8 mouse cellular contexts compared by ENCODE assay signal in the genomic region with DNA sequence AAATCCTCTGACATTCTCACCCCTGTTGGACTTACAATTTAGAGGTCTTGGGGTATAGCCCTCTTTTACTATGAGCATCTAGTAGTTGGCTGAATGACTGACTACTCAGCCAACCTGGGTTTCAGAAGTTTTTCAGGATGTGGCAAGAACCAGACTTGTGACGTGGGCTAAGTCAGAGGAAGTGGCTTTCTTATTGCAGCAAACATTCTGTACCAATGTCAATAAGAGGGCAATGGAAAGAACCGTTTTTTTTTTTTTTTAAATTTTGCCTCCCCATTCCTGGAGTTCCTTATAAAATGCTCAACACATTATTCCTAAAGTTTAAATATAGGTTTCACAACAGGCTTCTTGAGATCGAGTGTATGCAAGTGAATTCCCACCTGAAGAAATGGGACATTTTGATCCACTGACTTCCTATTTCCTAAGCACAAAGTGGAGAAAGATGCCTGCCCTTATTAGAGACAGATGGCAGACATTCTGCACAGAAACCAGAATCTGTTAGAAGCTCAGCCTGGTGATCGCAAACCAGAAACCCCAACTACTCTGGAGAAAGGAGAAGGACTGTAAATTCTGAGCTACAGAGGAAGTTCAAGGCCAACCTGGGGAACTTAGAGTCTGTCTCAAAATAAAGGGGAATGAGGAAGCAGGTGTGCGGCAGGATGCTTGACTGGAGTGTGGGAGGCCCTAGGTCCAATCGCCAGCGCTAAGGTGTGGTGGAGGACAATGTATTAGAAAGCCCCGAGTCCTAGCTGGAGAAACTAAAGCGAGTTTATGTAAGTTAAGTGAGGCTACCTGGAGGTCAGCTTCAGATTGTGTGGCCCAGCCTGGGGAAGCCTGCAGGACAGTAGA. TPM values are rescaled to one million over a fixed set of nuclear protein-coding genes. Genes with fewer than 3 reads are reported as not detected.
DNase-seq lines count a peak whose midpoint lies in the region; ATAC-seq and TF ChIP-seq lines count a peak whose summit lies in the region.

No protein-coding gene starts in this region.

- H3K9ac ChIP-seq in forebrain, embryonic 16.5 days (replicated peaks; ENCODE audit: low read depth, low read length), result peak overlapping the region; percentile 76
- H3K9ac ChIP-seq in liver, embryonic 16.5 days (ENCODE audit: low read depth, low read length), result no peak overlapping the region

- peaks cover 16% of the 10 kb centered on the region for H3K36me3 ChIP-seq in erythroblast, embryonic 14.5 days (ENCODE audit: control insufficient read depth)
- H3K36me3 ChIP-seq in E14TG2a.4 (ENCODE audit: insufficient read depth, low read length), result peaks cover 28% of the 10 kb centered on the region
- no peaks in the 10 kb centered on the region for H3K36me3 ChIP-seq in forebrain, embryonic 16.5 days (ENCODE audit: control insufficient read depth, insufficient read depth)
- H3K36me3 ChIP-seq in liver, embryonic 16.5 days (ENCODE audit: control insufficient read depth, insufficient read depth), result no peaks in the 10 kb centered on the region
- H3K36me3 ChIP-seq in small intestine, adult 2 months (ENCODE audit: control insufficient read depth, insufficient read depth, low read length), result peaks cover 3% of the 10 kb centered on the region; the same call in 1 of the 2 replicates

- ATAC-seq in erythroblast, adult 5-6 weeks (replicated peaks; ENCODE audit: low FRiP score, poor library complexity, severe bottlenecking), result no peak
- no peak; the same call in 1 of the 2 replicates for ATAC-seq in forebrain, embryonic 16.5 days
- no peak; the same call in 1 of the 2 replicates for ATAC-seq in liver, embryonic 16.5 days (ENCODE audit: low read depth)

- 70% methylated on average over 9 of the region's 9 CpGs for WGBS in forebrain, embryonic 16.5 days
- 22% methylated on average over 9 of the region's 9 CpGs for WGBS in liver, embryonic 16.5 days (ENCODE audit: insufficient replicate concordance)
- WGBS in small intestine, adult 2 months, result 37% methylated on average over 9 of the region's 9 CpGs

- DNase-seq in layer of hippocampus, adult 11-12 months (ENCODE audit: low spot score), result no peak
- DNase-seq in right cerebral cortex, postnatal 36 days (ENCODE audit: low spot score in 2 of 2), result no peak

- peaks cover 96% of the 10 kb centered on the region for H3K4me1 ChIP-seq in erythroblast, embryonic 14.5 days (ENCODE audit: control insufficient read depth)
- H3K4me1 ChIP-seq in E14TG2a.4 (replicated peaks; ENCODE audit: low read depth, low read length), result peaks cover 90% of the 10 kb centered on the region
- peaks cover 25% of the 10 kb centered on the region for H3K4me1 ChIP-seq in forebrain, embryonic 16.5 days (replicated peaks; ENCODE audit: control insufficient read depth, insufficient read depth, low read length)
- H3K4me1 ChIP-seq in liver, embryonic 16.5 days (ENCODE audit: control insufficient read depth, low read depth, low read length), result peaks cover 71% of the 10 kb centered on the region
- peaks cover 22% of the 10 kb centered on the region; the same call in 1 of the 2 replicates for H3K4me1 ChIP-seq in small intestine, adult 2 months (ENCODE audit: control insufficient read depth, insufficient read depth, insufficient read length, low read length)

- H3K27ac ChIP-seq in forebrain, embryonic 16.5 days (ENCODE audit: low read length), result no peak overlapping the region
- peak overlapping the region; percentile 69 for H3K27ac ChIP-seq in liver, embryonic 16.5 days (ENCODE audit: low read length)
- H3K27ac ChIP-seq in small intestine, adult 2 months (ENCODE audit: insufficient read depth, low read depth, low read length), result peak overlapping the region; percentile 70

- H3K27me3 ChIP-seq in erythroblast, embryonic 14.5 days (ENCODE audit: control insufficient read depth), result no peaks in the 10 kb centered on the region
- peaks cover 15% of the 10 kb centered on the region for H3K27me3 ChIP-seq in E14TG2a.4 (ENCODE audit: insufficient read depth, low read length)
- no peaks in the 10 kb centered on the region; the same call in 1 of the 2 replicates for H3K27me3 ChIP-seq in forebrain, embryonic 16.5 days (replicated peaks; ENCODE audit: control insufficient read depth, insufficient read depth, low read length)
- no peaks in the 10 kb centered on the region for H3K27me3 ChIP-seq in liver, embryonic 16.5 days (ENCODE audit: control insufficient read depth, insufficient read depth, low read depth, low read length)
- H3K27me3 ChIP-seq in small intestine, adult 2 months (ENCODE audit: control insufficient read depth, insufficient read depth, low read length), result no peaks in the 10 kb centered on the region

- H3K4me2 ChIP-seq in forebrain, embryonic 16.5 days (ENCODE audit: low read length), result peak overlapping the region; percentile 95
- peak overlapping the region; percentile 65 for H3K4me2 ChIP-seq in liver, embryonic 16.5 days (ENCODE audit: low read depth, low read length)

- no peak for TF ChIP-seq CTCF in E14TG2a.4 (conservative IDR thresholded peaks at IDR 0.05; ENCODE audit: low read length)
- no peak for TF ChIP-seq CTCF in small intestine, adult 2 months (IDR thresholded peaks at IDR 0.05; ENCODE audit: extremely low read depth, insufficient read length, insufficient replicate concordance, low read depth, low read length)

- H3K4me3 ChIP-seq in erythroblast, embryonic 14.5 days (replicated peaks), result peak overlapping the region; percentile 96
- H3K4me3 ChIP-seq in E14TG2a.4 (replicated peaks; ENCODE audit: low read length), result peak overlapping the region; percentile 95
- peak overlapping the region; percentile 87 for H3K4me3 ChIP-seq in forebrain, embryonic 16.5 days (replicated peaks; ENCODE audit: low read length)
- H3K4me3 ChIP-seq in liver, embryonic 16.5 days (ENCODE audit: low read depth, low read length), result peak overlapping the region; percentile 90
- H3K4me3 ChIP-seq in small intestine, adult 2 months (ENCODE audit: low read depth, low read length), result peak overlapping the region; percentile 25

- no peaks in the 10 kb centered on the region for H3K9me3 ChIP-seq in erythroblast, embryonic 14.5 days (ENCODE audit: control insufficient read depth, low read length)
- H3K9me3 ChIP-seq in E14TG2a.4 (ENCODE audit: low read length), result no peaks in the 10 kb centered on the region
- no peaks in the 10 kb centered on the region for H3K9me3 ChIP-seq in forebrain, embryonic 16.5 days (ENCODE audit: control insufficient read depth, low read length)
- no peaks in the 10 kb centered on the region for H3K9me3 ChIP-seq in liver, embryonic 16.5 days (replicated peaks; ENCODE audit: control insufficient read depth, low read length)

- no peak for TF ChIP-seq POLR2A in small intestine, adult 2 months (IDR thresholded peaks at IDR 0.05; ENCODE audit: low read depth, low read length)

RNA-seq across cellular contexts. Expression of a gene that starts 0.6 kb away (rescaled TPM):
- 1.5 and 1.8 TPM in 2 replicates for polyA plus RNA-seq in erythroblast, embryonic 14.5 days (2012)
- total RNA-seq in erythroblast, adult 5-6 weeks (2015; ENCODE audit: low replicate concordance), result 41.2 and 61.1 TPM in 2 replicates
- 40.3 and 63.1 TPM in 2 replicates for total RNA-seq in erythroblast, adult 5-6 weeks (2017; ENCODE audit: low replicate concordance)
- 214 and 245 TPM in 2 replicates for polyA plus RNA-seq in forebrain, embryonic 16.5 days (2015; fragmentation: Nextera tagmentation; extraction: Ambion mirVana)
- 383 and 398 TPM in 2 replicates for polyA plus RNA-seq in liver, embryonic 16.5 days (2015; fragmentation: Nextera tagmentation; extraction: Ambion mirVana)
- 52.8 and 59.5 TPM in 2 replicates for polyA plus RNA-seq in small intestine, adult 2 months (2012; rRNA removed)

Comparison
In these comparisons a context has a peak if more than half of its experiments do, and no peak if none do; other contexts are left out.
1. H3K4me3 ChIP-seq: peak in every context shown above with its lines; median percentile 96 in erythroblast, embryonic 14.5 days; 95 in E14TG2a.4; 90 in liver, embryonic 16.5 days; 87 in forebrain, embryonic 16.5 days; 25 in small intestine, adult 2 months.
2. RNA of a gene that starts 0.6 kb away (polyA plus RNA-seq): 383 to 398 TPM in liver, embryonic 16.5 days, 214 to 245 TPM in forebrain, embryonic 16.5 days and 52.8 to 59.5 TPM in small intestine, adult 2 months; 1.5 to 1.8 TPM in erythroblast, embryonic 14.5 days; every median in the first group is over 10 times any median in the second.